Mouse (Mus musculus) kidney, embryonic 15.5 days (tissue): Measurements from ENCODE around the gene Glp2r. TPM values are rescaled to one million over a fixed set of nuclear protein-coding genes. Genes with fewer than 3 reads are reported as not detected.
A peak's percentile ranks its signal among the peaks of the same experiment; 100 is the strongest.

ENCODE experiments used
- ATAC-seq: fragments of 200-750 bp; cut with Nextera tagmentation; replicated peaks from 2 replicates; pipeline ENCODE4 v1.8.0; 2017; ENCODE audit warnings: moderate TSS enrichment; ENCODE audit not compliant: low FRiP score
- H3K27ac ChIP-seq: fragments of 300-500 bp; sonication (generic); 2 replicates; pipeline ENCODE4 v1.5.1; 2015; ENCODE audit warnings: mild to moderate bottlenecking, inconsistent platforms
- H3K27me3 ChIP-seq: fragments of 300-500 bp; sonication (generic); 2 replicates; pipeline ENCODE4 v1.6.1; 2015; ENCODE audit warnings: inconsistent platforms
- H3K36me3 ChIP-seq: fragments of 300-500 bp; sonication (generic); 2 replicates; pipeline ENCODE4 v1.6.1; 2015; ENCODE audit warnings: inconsistent platforms
- H3K4me1 ChIP-seq: fragments of 300-500 bp; sonication (generic); 2 replicates; pipeline ENCODE4 v1.6.1; 2015; ENCODE audit warnings: inconsistent platforms
- H3K4me2 ChIP-seq: fragments of 300-500 bp; sonication (generic); 2 replicates; pipeline ENCODE4 v1.6.1; 2015; ENCODE audit warnings: moderate library complexity, mild to moderate bottlenecking, inconsistent platforms
- H3K4me3 ChIP-seq: fragments of 300-500 bp; sonication (generic); replicated peaks from 2 replicates; pipeline ENCODE4 v1.5.1; 2015; ENCODE audit warnings: mild to moderate bottlenecking, inconsistent platforms
- H3K9ac ChIP-seq: fragments of 300-500 bp; sonication (generic); 2 replicates; pipeline ENCODE4 v1.6.1; 2015; ENCODE audit warnings: mild to moderate bottlenecking, inconsistent platforms
- H3K9me3 ChIP-seq: fragments of 300-500 bp; sonication (generic); replicated peaks from 2 replicates; pipeline ENCODE4 v1.6.1; 2016; ENCODE audit warnings: inconsistent platforms
- WGBS: fragments of 180-500 bp; shearing (Covaris S2); methylation state at CpG from one replicate; pipeline ENCODE4 v1.1.7; 2015; ENCODE audit warnings: mixed read lengths; 5-methylcytosine and 5-hydroxymethylcytosine counted together
- polyA plus RNA-seq: library from polyadenylated mRNA; unstranded; fragments of >200 nt; fragmentation: Nextera tagmentation; extraction: Ambion mirVana; gene quantifications from 2 replicates; pipeline ENCODE4 v1.2.1, GENCODE M21; 2015

Gene Glp2r
- polyA plus RNA-seq, 1 experiment from 2014 or later = 0.17 TPM

DNA sequence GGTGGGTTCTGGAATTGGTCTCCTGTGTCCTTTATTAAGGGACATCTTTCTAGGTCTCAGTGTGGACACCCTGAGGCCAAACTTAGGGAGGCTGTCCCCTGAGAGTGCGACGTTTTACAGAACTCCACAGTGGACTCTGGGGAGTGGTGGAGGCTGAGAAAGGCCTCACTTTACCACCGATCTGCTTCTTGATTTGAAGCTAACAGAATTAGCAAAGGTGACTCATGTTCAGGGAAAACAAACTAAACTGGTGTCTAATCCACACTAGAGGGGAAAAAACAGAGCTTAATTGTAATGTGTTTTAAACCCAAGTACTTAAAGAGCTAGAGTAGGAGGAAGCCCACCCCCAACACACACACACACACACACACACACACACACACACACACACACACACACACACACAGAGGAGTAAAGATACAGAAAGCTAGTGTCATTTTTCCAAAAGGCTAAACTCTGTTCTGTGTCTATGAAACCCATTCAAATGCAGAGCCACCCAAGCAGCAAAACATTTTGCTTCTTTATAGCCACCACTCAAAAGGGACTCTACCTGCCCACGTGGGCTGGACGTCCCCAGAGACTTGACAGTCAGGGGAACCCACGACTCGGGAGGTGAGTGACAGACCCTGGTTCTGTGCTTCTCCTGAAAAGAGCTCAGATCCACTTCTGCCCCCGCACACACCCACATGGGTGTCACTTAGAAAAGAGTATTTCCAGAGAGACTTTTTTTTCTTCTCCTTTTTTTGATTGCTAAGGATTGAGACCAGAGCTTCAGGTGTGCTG lies 47.5 kb downstream of the Glp2r start:
- H3K4me2 ChIP-seq = no peak overlapping the region
- H3K27ac ChIP-seq = no peak overlapping the region
- no peak for ATAC-seq
- H3K36me3 ChIP-seq = no peaks in the 10 kb centered on the region
- H3K4me3 ChIP-seq = no peak overlapping the region
- 74% methylated on average over 8 of the region's 8 CpGs for WGBS
- no peaks in the 10 kb centered on the region for H3K4me1 ChIP-seq
- H3K27me3 ChIP-seq = no peaks in the 10 kb centered on the region
- no peaks in the 10 kb centered on the region for H3K9me3 ChIP-seq
- no peak overlapping the region for H3K9ac ChIP-seq

DNA sequence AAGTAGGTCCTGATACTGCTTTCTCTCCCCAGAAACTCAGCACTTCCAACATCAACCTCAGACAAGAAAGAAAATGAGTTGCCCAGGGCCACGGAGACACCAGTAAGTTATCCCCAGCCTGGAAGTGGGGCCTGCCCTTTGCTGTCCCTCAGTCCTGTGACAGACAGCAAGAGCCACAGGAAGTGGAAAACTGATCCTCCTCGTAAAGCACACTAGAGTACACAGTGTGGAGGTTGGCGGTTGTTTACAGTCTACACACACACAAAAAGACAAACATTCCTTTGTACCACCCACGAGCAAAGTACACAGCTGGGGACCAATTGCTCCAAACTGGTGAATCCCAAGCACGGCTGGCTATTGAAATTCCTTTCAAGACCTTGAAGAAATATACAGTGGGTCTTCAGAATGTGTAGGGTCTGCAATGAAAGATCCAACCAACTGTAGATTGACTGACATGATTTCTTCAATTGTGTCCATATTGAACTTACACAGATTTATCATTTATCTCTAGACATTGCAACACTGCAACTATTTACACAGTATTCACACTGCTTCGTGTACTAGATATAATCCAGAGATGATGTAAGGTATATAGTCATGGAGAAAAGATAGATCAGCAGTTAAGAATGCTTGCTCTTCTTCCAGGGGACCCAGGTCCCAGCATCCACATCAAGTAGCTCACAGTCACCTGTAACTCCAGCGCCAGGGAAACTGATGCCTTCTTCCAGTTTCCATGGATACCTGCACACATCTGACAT lies 48.4 kb downstream of the Glp2r start:
- WGBS = 40% methylated on average over 7 of the region's 7 CpGs
- Histone ChIP-seq H3K27me3 (no peaks in the 10 kb centered on the region), H3K4me2 (no peak overlapping the region), H3K27ac (no peak overlapping the region), H3K4me3 (no peak overlapping the region), H3K4me1 (no peaks in the 10 kb centered on the region), H3K36me3 (no peaks in the 10 kb centered on the region), H3K9ac (no peak overlapping the region), H3K9me3 (no peaks in the 10 kb centered on the region)
- ATAC-seq = no peak

- Histone ChIP-seq H3K4me3 (no peak overlapping the region), H3K27ac (no peak overlapping the region), H3K4me2 (no peak overlapping the region), H3K4me1 (no peaks in the 10 kb centered on the region), H3K9ac (no peak overlapping the region), H3K36me3 (no peaks in the 10 kb centered on the region), H3K9me3 (no peaks in the 10 kb centered on the region), H3K27me3 (no peaks in the 10 kb centered on the region)
- 92% methylated on average over 5 of the region's 5 CpGs for WGBS
- ATAC-seq = no peak
Observed at GRCm38 (mm10) chr11:67721485-67721884, 49.5 kb downstream of the Glp2r start.

- H3K4me3 ChIP-seq = no peak overlapping the region
- 89% methylated on average over 4 of the region's 4 CpGs for WGBS
- no peaks in the 10 kb centered on the region for H3K4me1 ChIP-seq
- ATAC-seq = no peak
- no peaks in the 10 kb centered on the region for H3K9me3 ChIP-seq
- H3K27me3 ChIP-seq = no peaks in the 10 kb centered on the region
- no peak overlapping the region for H3K4me2 ChIP-seq
- no peak overlapping the region for H3K27ac ChIP-seq
- no peak overlapping the region for H3K9ac ChIP-seq
- H3K36me3 ChIP-seq = no peaks in the 10 kb centered on the region
Observed at GRCm38 (mm10) chr11:67715382-67715781, 55.6 kb downstream of the Glp2r start.

GRCm38 (mm10) chr11:67712976-67713375 lies 58.0 kb downstream of the Glp2r start:
- no peak overlapping the region for H3K9ac ChIP-seq
- H3K27ac ChIP-seq = no peak overlapping the region
- ATAC-seq = no peak
- no peaks in the 10 kb centered on the region for H3K9me3 ChIP-seq
- H3K4me1 ChIP-seq = no peaks in the 10 kb centered on the region
- no peaks in the 10 kb centered on the region for H3K27me3 ChIP-seq
- no peak overlapping the region for H3K4me3 ChIP-seq
- no peaks in the 10 kb centered on the region for H3K36me3 ChIP-seq
- H3K4me2 ChIP-seq = no peak overlapping the region
- WGBS = 84% methylated on average over 4 of the region's 4 CpGs

GRCm38 (mm10) chr11:67694703-67695376 lies 76.1 kb downstream of the Glp2r start, which contains the start of gene Rcvrn:
Gene Rcvrn (plus strand): TSS chr11:67695326.
- Histone ChIP-seq H3K9ac (no peak within 1 kb of the TSS), H3K27ac (no peak within 1 kb of the TSS), H3K4me1 (no peaks in the 10 kb centered on the region), H3K36me3 (no peaks in the 10 kb centered on the region), H3K9me3 (no peaks in the 10 kb centered on the region), H3K4me3 (no peak within 1 kb of the TSS), H3K27me3 (no peaks in the 10 kb centered on the region), H3K4me2 (no peak within 1 kb of the TSS)
- 69% methylated on average over 7 of the region's 7 CpGs for WGBS
- ATAC-seq = no peak

- no peak overlapping the region for H3K27ac ChIP-seq
- 74% methylated on average over 2 of the region's 2 CpGs for WGBS
- H3K36me3 ChIP-seq = no peaks in the 10 kb centered on the region
- H3K9me3 ChIP-seq = no peaks in the 10 kb centered on the region
- no peaks in the 10 kb centered on the region for H3K27me3 ChIP-seq
- no peak for ATAC-seq
- H3K4me1 ChIP-seq = no peaks in the 10 kb centered on the region
- H3K4me2 ChIP-seq = no peak overlapping the region
- H3K4me3 ChIP-seq = no peak overlapping the region
- H3K9ac ChIP-seq = no peak overlapping the region
Observed at GRCm38 (mm10) chr11:67686109-67686508, 84.8 kb downstream of the Glp2r start.

- no peak overlapping the region for H3K9ac ChIP-seq
- WGBS = 87% methylated on average over 3 of the region's 3 CpGs
Observed at GRCm38 (mm10) chr11:67681871-67682270, 89.1 kb downstream of the Glp2r start.

DNA sequence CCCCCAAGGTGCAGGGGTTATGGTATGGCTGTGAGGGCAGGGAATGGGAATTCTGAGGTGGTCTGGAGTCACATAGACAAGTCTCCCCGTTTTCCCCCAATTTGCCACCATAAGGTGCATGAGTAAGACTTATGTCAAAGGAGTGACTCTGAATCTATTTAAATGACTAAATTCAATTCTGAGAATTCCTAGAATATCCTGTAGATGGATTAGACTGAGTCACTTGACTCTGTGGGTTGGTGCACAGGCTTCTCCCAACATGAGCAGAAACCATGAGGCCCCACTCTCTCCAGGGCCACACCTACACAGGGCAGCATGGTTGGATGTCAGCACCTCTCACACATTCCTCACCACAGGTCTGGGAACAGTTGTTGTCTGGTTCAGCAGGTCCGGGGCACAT lies 91.0 kb downstream of the Glp2r start:
- H3K4me1 ChIP-seq = 0 out of 2 replicates have a peak, but pooled peaks cover 3% of the 10 kb centered on the region
- H3K36me3 ChIP-seq = no peaks in the 10 kb centered on the region
- H3K4me3 ChIP-seq = no peak overlapping the region
- no peaks in the 10 kb centered on the region for H3K9me3 ChIP-seq
- 78% methylated on average over 2 of the region's 2 CpGs for WGBS
- ATAC-seq = no peak
- H3K27ac ChIP-seq = no peak overlapping the region
- no peaks in the 10 kb centered on the region for H3K27me3 ChIP-seq
- H3K9ac ChIP-seq = no peak overlapping the region
- no peak overlapping the region for H3K4me2 ChIP-seq

More at GRCm38 (mm10) chr11:67681871-67682270, 89.1 kb downstream of the Glp2r start:
- Histone ChIP-seq H3K9me3 (no peaks in the 10 kb centered on the region), H3K4me3 (no peak overlapping the region), H3K4me2 (no peak overlapping the region), H3K4me1 (no peaks in the 10 kb centered on the region), H3K36me3 (no peaks in the 10 kb centered on the region), H3K27ac (no peak overlapping the region), H3K27me3 (no peaks in the 10 kb centered on the region)
- ATAC-seq = no peak

- no peaks in the 10 kb centered on the region for H3K9me3 ChIP-seq
- no peaks in the 10 kb centered on the region for H3K27me3 ChIP-seq
- no peaks in the 10 kb centered on the region for H3K36me3 ChIP-seq
- H3K9ac ChIP-seq = no peak overlapping the region
- WGBS = 74% methylated on average over 5 of the region's 5 CpGs
- H3K4me2 ChIP-seq = no peak overlapping the region
- no peak for ATAC-seq
- 0 out of 2 replicates have a peak, but pooled peaks cover 3% of the 10 kb centered on the region for H3K4me1 ChIP-seq
- no peak overlapping the region for H3K4me3 ChIP-seq
- H3K27ac ChIP-seq = no peak overlapping the region
Observed at GRCm38 (mm10) chr11:67679300-67679699, 91.7 kb downstream of the Glp2r start.

DNA sequence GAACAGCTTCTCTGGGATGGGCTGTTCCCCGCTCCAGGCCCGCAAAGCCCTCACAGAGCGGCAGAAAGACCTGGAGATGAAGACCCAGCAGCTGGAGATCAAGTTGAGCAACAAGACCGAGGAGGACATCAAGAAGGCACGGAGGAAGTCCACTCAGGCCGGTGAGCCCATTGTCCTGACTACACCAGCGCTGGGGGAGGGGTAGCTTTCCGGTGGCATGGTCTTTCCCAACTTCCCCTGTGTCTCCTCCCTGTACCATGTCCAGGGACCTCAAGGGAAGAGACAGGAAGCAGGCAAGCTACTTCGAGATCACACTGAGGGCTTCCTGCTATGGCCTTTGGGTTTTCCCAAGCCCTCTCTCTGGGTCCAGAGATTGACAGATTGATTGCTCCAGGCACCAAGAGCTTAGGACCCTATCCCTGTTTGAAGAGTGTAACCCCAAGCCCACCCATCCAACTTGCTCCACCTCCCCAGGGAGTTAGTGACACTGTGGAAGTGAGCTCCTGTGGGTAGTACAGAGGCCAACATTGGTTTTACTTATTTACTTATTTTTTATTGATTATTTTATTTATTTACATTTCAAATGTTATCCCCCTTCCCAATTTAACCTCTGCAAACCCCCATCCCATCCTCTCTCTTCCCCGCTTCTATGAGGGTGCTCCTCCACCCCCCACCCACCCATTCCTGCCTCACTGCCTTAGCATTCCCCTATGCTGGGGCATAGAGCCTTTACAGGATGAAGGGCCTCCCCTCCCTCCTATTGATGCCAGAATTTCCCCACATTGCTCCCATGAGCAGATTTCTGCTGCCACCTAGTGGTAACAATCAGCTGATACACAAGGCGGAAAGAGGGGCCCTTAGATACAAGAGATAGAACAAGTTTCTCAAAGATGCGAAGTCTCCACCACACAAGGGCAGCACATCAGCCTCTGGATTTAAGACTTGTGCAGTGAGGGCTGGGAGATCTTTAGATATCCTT lies 95.1 kb downstream of the Glp2r start:
- no peak overlapping the region for H3K9ac ChIP-seq
- no peak overlapping the region for H3K27ac ChIP-seq
- no peaks in the 10 kb centered on the region for H3K27me3 ChIP-seq
- H3K4me3 ChIP-seq = no peak overlapping the region
- no peak overlapping the region for H3K4me2 ChIP-seq
- 0 out of 2 replicates have a peak, but pooled peaks cover 3% of the 10 kb centered on the region for H3K4me1 ChIP-seq
- H3K9me3 ChIP-seq = no peaks in the 10 kb centered on the region
- 0 out of 2 replicates have a peak, but pooled peaks have one; percentile 49 for ATAC-seq
- 60% methylated on average over 12 of the region's 12 CpGs for WGBS
- H3K36me3 ChIP-seq = no peaks in the 10 kb centered on the region
